Mouse (Mus musculus) MEL (cell line): ENCODE measurements at regions not wholly inside any gene's neighbourhood (a gene's known extent, or its start where the extent isn't known, plus 50 kb on each side); places are given as distances from the start of the nearest gene placed in this dataset.

Experiments
- DNase-seq: peaks from one replicate; pipeline ENCODE4 v3.0.0; 2011; ENCODE audit warnings: low read depth, low spot score
- H3K27ac ChIP-seq: 2 replicates; pipeline ENCODE4 v1.5.1; 2012; ENCODE audit warnings: low read depth, mild to moderate bottlenecking, control low read depth, low read length, moderate library complexity; ENCODE audit not compliant: control insufficient read depth
- H3K27me3 ChIP-seq, 2 experiments: fragments of 150-350 bp in 1 of 2; sonication (generic) in 1 of 2; 2 replicates each; pipeline ENCODE4 v1.6.1; 2012; ENCODE audit warnings: low read length in 2 of 2, mild to moderate bottlenecking in 2 of 2, improper control_type of control experiment in 1 of 2, moderate library complexity in 1 of 2; ENCODE audit not compliant: insufficient read depth in 2 of 2, control insufficient read depth in 1 of 2
- H3K36me3 ChIP-seq, 2 experiments: 2 replicates each; pipeline ENCODE4 v1.6.1; 2012 to 2014; ENCODE audit warnings: low read length in 2 of 2, improper control_type of control experiment in 1 of 2, inconsistent platforms in 1 of 2, mild to moderate bottlenecking in 1 of 2; ENCODE audit not compliant: insufficient read depth in 2 of 2, control insufficient read depth in 1 of 2
- H3K4me1 ChIP-seq, 2 experiments: fragments of 150-350 bp in 1 of 2; sonication (generic) in 1 of 2; 2 replicates each; pipeline ENCODE4 v1.6.1; 2012; ENCODE audit warnings: low read length in 2 of 2, improper control_type of control experiment in 1 of 2, mild to moderate bottlenecking in 1 of 2; ENCODE audit not compliant: insufficient read depth in 2 of 2, control insufficient read depth in 1 of 2
- H3K4me3 ChIP-seq, 2 experiments: fragments of 150-350 bp in 1 of 2; sonication (generic) in 1 of 2; 2 replicates each; pipeline ENCODE4 v1.5.1; 2012; ENCODE audit warnings: low read depth in 2 of 2, low read length in 2 of 2, mild to moderate bottlenecking in 2 of 2, moderate library complexity in 2 of 2, control low read depth in 1 of 2, improper control_type of control experiment in 1 of 2; ENCODE audit not compliant: control insufficient read depth in 1 of 2, insufficient read depth in 1 of 2
- H3K79me2 ChIP-seq: 2 replicates; pipeline ENCODE4 v1.6.1; 2012; ENCODE audit warnings: mild to moderate bottlenecking, low read length, moderate library complexity; ENCODE audit not compliant: control insufficient read depth, poor library complexity, insufficient read depth
- H3K9ac ChIP-seq: 2 replicates; pipeline ENCODE4 v1.6.1; 2012; ENCODE audit warnings: low read depth, mild to moderate bottlenecking, control low read depth, low read length, moderate library complexity; ENCODE audit not compliant: control insufficient read depth, poor library complexity, severe bottlenecking
- H3K9me3 ChIP-seq: fragments of 150-350 bp; sonication (generic); replicated peaks from 2 replicates; pipeline ENCODE4 v1.6.1; 2012; ENCODE audit warnings: mild to moderate bottlenecking, low read length, improper control_type of control experiment, moderate library complexity; ENCODE audit not compliant: insufficient read depth
- BHLHE40 ChIP-seq: IDR thresholded peaks from 2 replicates; pipeline ENCODE4 v1.6.1; 2012; ENCODE audit warnings: low read depth, mild to moderate bottlenecking, inconsistent platforms, low read length, improper control_type of control experiment, borderline replicate concordance
- E2F4 ChIP-seq: IDR thresholded peaks from 2 replicates; pipeline ENCODE4 v1.6.1; 2011; ENCODE audit warnings: low read depth, low read length, improper control_type of control experiment, borderline replicate concordance
- GABPA ChIP-seq: IDR thresholded peaks from 2 replicates; pipeline ENCODE4 v1.6.1; 2012; ENCODE audit warnings: low read depth, mild to moderate bottlenecking, inconsistent platforms, low read length, improper control_type of control experiment, moderate library complexity
- GATA1 ChIP-seq: IDR thresholded peaks from 2 replicates; pipeline ENCODE4 v1.6.1; 2011; ENCODE audit warnings: low read depth, low read length, improper control_type of control experiment
- HCFC1 ChIP-seq: IDR thresholded peaks from 2 replicates; pipeline ENCODE4 v1.6.1; 2012; ENCODE audit warnings: low read depth, mild to moderate bottlenecking, inconsistent platforms, low read length, improper control_type of control experiment, moderate library complexity
- MAFK ChIP-seq: IDR thresholded peaks from 2 replicates; pipeline ENCODE4 v1.6.1; 2011; ENCODE audit warnings: low read depth, mild to moderate bottlenecking, low read length, improper control_type of control experiment, borderline replicate concordance
- MAX ChIP-seq: IDR thresholded peaks from 2 replicates; pipeline ENCODE4 v1.6.1; 2011; ENCODE audit warnings: low read length, improper control_type of control experiment
- MEF2A ChIP-seq: IDR thresholded peaks from 2 replicates; pipeline ENCODE4 v1.6.1; 2014; ENCODE audit warnings: low read depth, mild to moderate bottlenecking, inconsistent platforms, low read length, improper control_type of control experiment; ENCODE audit not compliant: poor library complexity, insufficient replicate concordance, severe bottlenecking; ENCODE audit errors: extremely low read depth
- MYC ChIP-seq: IDR thresholded peaks from 2 replicates; pipeline ENCODE4 v1.6.1; 2011; ENCODE audit warnings: low read depth, mild to moderate bottlenecking, low read length, improper control_type of control experiment, moderate library complexity
- RAD21 ChIP-seq: IDR thresholded peaks from 2 replicates; pipeline ENCODE4 v1.6.1; 2011; ENCODE audit warnings: mild to moderate bottlenecking, low read depth, low read length, improper control_type of control experiment
- SIN3A ChIP-seq: IDR thresholded peaks from 2 replicates; pipeline ENCODE4 v1.6.1; 2012; ENCODE audit warnings: low read length, improper control_type of control experiment, inconsistent platforms
- SMC3 ChIP-seq: IDR thresholded peaks from 2 replicates; pipeline ENCODE4 v1.6.1; 2011; ENCODE audit warnings: low read depth, low read length, improper control_type of control experiment
- TAL1 ChIP-seq: IDR thresholded peaks from 2 replicates; pipeline ENCODE4 v1.6.1; 2012; ENCODE audit warnings: mild to moderate bottlenecking, inconsistent platforms, low read length, moderate library complexity, mixed read lengths
- TBP ChIP-seq: IDR thresholded peaks from 2 replicates; pipeline ENCODE4 v1.8.0; 2011; ENCODE audit warnings: low read depth, low read length, improper control_type of control experiment
- TCF12 ChIP-seq: IDR thresholded peaks from 2 replicates; pipeline ENCODE4 v1.6.1; 2014; ENCODE audit warnings: low read depth, mild to moderate bottlenecking, inconsistent platforms, low read length, improper control_type of control experiment, moderate library complexity
- USF1 ChIP-seq: IDR thresholded peaks from 2 replicates; pipeline ENCODE4 v1.6.1; 2014; ENCODE audit warnings: low read depth, mild to moderate bottlenecking, inconsistent platforms, low read length, improper control_type of control experiment, moderate library complexity
- ZNF384 ChIP-seq: IDR thresholded peaks from 2 replicates; pipeline ENCODE4 v1.6.1; 2012; ENCODE audit warnings: low read depth, mild to moderate bottlenecking, inconsistent platforms, low read length, improper control_type of control experiment

DNA sequence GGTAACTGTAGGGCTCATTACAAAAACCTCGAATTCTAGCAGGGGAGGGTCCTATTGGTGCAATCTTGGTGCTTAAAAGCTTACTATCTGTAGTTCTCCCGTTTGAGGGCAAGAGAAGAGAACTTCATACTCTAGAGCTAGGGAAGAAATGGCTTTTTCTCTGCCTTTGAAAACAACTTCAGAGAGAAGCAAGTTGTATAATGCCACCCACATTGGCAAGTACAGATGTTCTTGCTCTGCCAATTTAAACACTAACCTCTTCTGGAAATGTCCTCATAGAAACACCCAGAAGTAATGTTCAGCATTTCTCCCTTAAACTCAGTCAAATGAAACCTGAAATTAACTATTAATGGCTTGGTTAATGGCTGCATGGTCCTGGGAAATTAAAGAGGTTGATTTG, 549.6 kb upstream of the Atp2b1 start:
- Histone ChIP-seq H3K27ac (no peak overlapping the region), H3K4me3 (no peak overlapping the region), H3K27me3 (no peaks in the 10 kb centered on the region), H3K79me2 (no peaks in the 10 kb centered on the region), H3K9me3 (no peaks in the 10 kb centered on the region), H3K9ac (no peak overlapping the region), H3K4me1 (no peaks in the 10 kb centered on the region), H3K36me3 (no peaks in the 10 kb centered on the region)
- TF ChIP-seq GATA1: no peak
- TF ChIP-seq HCFC1: no peak
- TF ChIP-seq MAX: no peak
- no peak for TF ChIP-seq MYC
- TF ChIP-seq ZNF384: no peak
- no peak for TF ChIP-seq RAD21
- no peak for TF ChIP-seq SIN3A
- no peak for TF ChIP-seq E2F4
- DNase-seq: no peak

DNA sequence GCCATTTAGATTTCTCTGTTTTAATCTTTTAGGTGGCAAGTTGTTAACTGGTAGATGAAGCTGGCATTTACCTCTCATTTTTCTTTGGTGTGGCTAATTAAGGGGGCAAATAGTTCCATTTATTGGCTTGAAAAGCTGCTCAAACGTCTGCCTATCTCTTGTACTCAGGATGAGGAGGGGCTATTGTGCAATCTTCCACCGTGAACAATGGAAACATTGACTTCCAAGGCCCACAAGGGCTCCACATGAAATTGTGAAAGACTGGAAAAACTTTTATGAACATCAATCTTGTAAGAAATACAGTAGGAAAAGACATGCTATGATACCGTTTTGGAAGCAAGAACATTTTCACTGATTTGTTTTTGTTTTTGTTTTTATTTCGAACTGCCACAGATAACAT, 541.6 kb upstream of the Atp2b1 start:
- DNase-seq: no peak
- no peak for TF ChIP-seq MAFK
- TF ChIP-seq TCF12: no peak
- TF ChIP-seq ZNF384: no peak
- TF ChIP-seq GABPA: no peak
- no peak for TF ChIP-seq GATA1
- no peak for TF ChIP-seq E2F4
- no peak for TF ChIP-seq TAL1
- TF ChIP-seq MEF2A: no peak
- no peak for TF ChIP-seq MAX
- no peak for TF ChIP-seq MYC
- TF ChIP-seq RAD21: no peak
- TF ChIP-seq BHLHE40: no peak
- TF ChIP-seq TBP: no peak
- TF ChIP-seq SMC3: no peak
- no peak for TF ChIP-seq USF1
- no peaks in the 10 kb centered on the region for H3K79me2 ChIP-seq

More for the DNA sequence above, 541.6 kb upstream of the Atp2b1 start:
- Histone ChIP-seq H3K27me3 (no peaks in the 10 kb centered on the region), H3K27ac (no peak overlapping the region), H3K4me3 (no peak overlapping the region), H3K9ac (no peak overlapping the region), H3K9me3 (no peaks in the 10 kb centered on the region), H3K36me3 (no peaks in the 10 kb centered on the region), H3K4me1 (no peaks in the 10 kb centered on the region)
